Mouse (Mus musculus): Measurements from ENCODE around the gene Mb21d2.

Gene Mb21d2

GRCm38 (mm10) chr16:28859009-28859288 is 70.5 kb downstream of the Mb21d2 start:
- no peak for DNase-seq

- DNase-seq: no peak
Measured at GRCm38 (mm10) chr16:28858210-28859008, 71.1 kb downstream of the Mb21d2 start.

GRCm38 (mm10) chr16:28851409-28851821 is 78.1 kb downstream of the Mb21d2 start:
- no peak for DNase-seq

GRCm38 (mm10) chr16:28850881-28851280 is 78.6 kb downstream of the Mb21d2 start:
- DNase-seq: no peak

GRCm38 (mm10) chr16:28846123-28846522 is 83.3 kb downstream of the Mb21d2 start:
- DNase-seq: no peak

- DNase-seq: no peak
Measured at GRCm38 (mm10) chr16:28845336-28845735, 84.1 kb downstream of the Mb21d2 start.

GRCm38 (mm10) chr16:28841102-28841501 is 88.4 kb downstream of the Mb21d2 start:
- no peak for DNase-seq

- DNase-seq: peak; percentile 66
Measured at GRCm38 (mm10) chr16:28840075-28840974, 89.1 kb downstream of the Mb21d2 start.

- DNase-seq: no peak
Measured at GRCm38 (mm10) chr16:28839575-28839974, 89.9 kb downstream of the Mb21d2 start.

GRCm38 (mm10) chr16:28838016-28838415 is 91.5 kb downstream of the Mb21d2 start:
- DNase-seq: peak; percentile 57

- DNase-seq: no peak
Measured at GRCm38 (mm10) chr16:28832085-28832635, 97.3 kb downstream of the Mb21d2 start.

- no peak for DNase-seq
Measured at GRCm38 (mm10) chr16:28829263-28829955, 100.1 kb downstream of the Mb21d2 start.

- DNase-seq: no peak
Measured at GRCm38 (mm10) chr16:28824781-28825180, 104.7 kb downstream of the Mb21d2 start.

- no peak for DNase-seq
Measured at GRCm38 (mm10) chr16:28821774-28822173, 107.7 kb downstream of the Mb21d2 start.

- no peak for DNase-seq
Measured at GRCm38 (mm10) chr16:28818749-28819285, 110.7 kb downstream of the Mb21d2 start.

GRCm38 (mm10) chr16:28813290-28813689 is 116.2 kb downstream of the Mb21d2 start:
- no peak for DNase-seq

- no peak for DNase-seq
Measured at GRCm38 (mm10) chr16:28809089-28809488, 120.4 kb downstream of the Mb21d2 start.

- peak; percentile 38 for DNase-seq
Measured at GRCm38 (mm10) chr16:28793115-28793514, 136.4 kb downstream of the Mb21d2 start.

Data from cerebellum, adult 11 months (tissue).